Mouse (Mus musculus): ENCODE results near the gene Apol8. TPM values are rescaled to one million over a fixed set of nuclear protein-coding genes. Genes with fewer than 3 reads are reported as not detected.

Gene Apol8
- polyA plus RNA-seq, 1 experiment from 2014 or later, result 0.26 TPM

GRCm38 (mm10) chr15:77790656-77791405 is 34.0 kb upstream of the Apol8 start:
- DNase-seq (ENCODE audit: low spot score), result no peak
- TF ChIP-seq CTCF (IDR thresholded peaks at IDR 0.05) (no peak), EP300 (IDR thresholded peaks at IDR 0.05) (no peak)
- no peak overlapping the region for H3K4me2 ChIP-seq (replicated peaks; ENCODE audit: low read depth, low read length)
- no peak overlapping the region for H3K4me3 ChIP-seq (ENCODE audit: low read depth, low read length)
- no peak overlapping the region for H3K9ac ChIP-seq (replicated peaks; ENCODE audit: low read depth)
- 88% methylated on average over 21 of the region's 21 CpGs for WGBS
- H3K9me3 ChIP-seq (ENCODE audit: low read length), result no peaks in the 10 kb centered on the region
- no peaks in the 10 kb centered on the region for H3K27me3 ChIP-seq (replicated peaks; ENCODE audit: insufficient read depth, low read length)
- ATAC-seq, result peak; percentile 53
- H3K4me1 ChIP-seq (ENCODE audit: insufficient read depth, low read depth, low read length), result no peaks in the 10 kb centered on the region
- no peak overlapping the region for H3K27ac ChIP-seq (ENCODE audit: low read length)
- H3K36me3 ChIP-seq (ENCODE audit: insufficient read depth, low read length), result peaks cover 68% of the 10 kb centered on the region

- H3K4me3 ChIP-seq (ENCODE audit: low read depth, low read length), result no peak overlapping the region
- no peaks in the 10 kb centered on the region for H3K27me3 ChIP-seq (replicated peaks; ENCODE audit: insufficient read depth, low read length)
- no peak overlapping the region for H3K9ac ChIP-seq (replicated peaks; ENCODE audit: low read depth)
- ATAC-seq (no peak), DNase-seq (ENCODE audit: low spot score) (no peak)
- WGBS, result 75% methylated on average over 3 of the region's 3 CpGs
- no peaks in the 10 kb centered on the region for H3K9me3 ChIP-seq (ENCODE audit: low read length)
- no peak overlapping the region for H3K27ac ChIP-seq (ENCODE audit: low read length)
- H3K4me1 ChIP-seq (ENCODE audit: insufficient read depth, low read depth, low read length), result no peaks in the 10 kb centered on the region
- H3K4me2 ChIP-seq (replicated peaks; ENCODE audit: low read depth, low read length), result no peak overlapping the region
- H3K36me3 ChIP-seq (ENCODE audit: insufficient read depth, low read length), result peaks cover 70% of the 10 kb centered on the region
- TF ChIP-seq EP300 (IDR thresholded peaks at IDR 0.05), result no peak
- no peak for TF ChIP-seq CTCF (IDR thresholded peaks at IDR 0.05)
Measured at GRCm38 (mm10) chr15:77789186-77789585, 32.4 kb upstream of the Apol8 start.

GRCm38 (mm10) chr15:77788356-77788755 is 31.6 kb upstream of the Apol8 start:
- no peak for ATAC-seq

GRCm38 (mm10) chr15:77785807-77786206 is 29.0 kb upstream of the Apol8 start:
- Histone ChIP-seq H3K4me2 (replicated peaks; ENCODE audit: low read depth, low read length) (no peak overlapping the region), H3K9me3 (ENCODE audit: low read length) (no peaks in the 10 kb centered on the region), H3K36me3 (ENCODE audit: insufficient read depth, low read length) (peaks cover 84% of the 10 kb centered on the region), H3K4me3 (ENCODE audit: low read depth, low read length) (no peak overlapping the region), H3K27ac (ENCODE audit: low read length) (no peak overlapping the region), H3K4me1 (ENCODE audit: insufficient read depth, low read depth, low read length) (no peaks in the 10 kb centered on the region), H3K9ac (replicated peaks; ENCODE audit: low read depth) (no peak overlapping the region), H3K27me3 (replicated peaks; ENCODE audit: insufficient read depth, low read length) (no peaks in the 10 kb centered on the region)
- ATAC-seq (no peak), DNase-seq (ENCODE audit: low spot score) (no peak)
- WGBS, result 95% methylated on average over 1 of the region's 1 CpGs
- TF ChIP-seq CTCF (IDR thresholded peaks at IDR 0.05), result no peak
- TF ChIP-seq EP300 (IDR thresholded peaks at IDR 0.05), result no peak

More at GRCm38 (mm10) chr15:77788356-77788755, 31.6 kb upstream of the Apol8 start:
- H3K4me2 ChIP-seq (replicated peaks; ENCODE audit: low read depth, low read length), result no peak overlapping the region
- TF ChIP-seq EP300 (IDR thresholded peaks at IDR 0.05), result no peak
- TF ChIP-seq CTCF (IDR thresholded peaks at IDR 0.05), result no peak
- no peaks in the 10 kb centered on the region for H3K27me3 ChIP-seq (replicated peaks; ENCODE audit: insufficient read depth, low read length)
- H3K4me1 ChIP-seq (ENCODE audit: insufficient read depth, low read depth, low read length), result no peaks in the 10 kb centered on the region
- H3K27ac ChIP-seq (ENCODE audit: low read length), result no peak overlapping the region
- H3K9ac ChIP-seq (replicated peaks; ENCODE audit: low read depth), result no peak overlapping the region
- no peak for DNase-seq (ENCODE audit: low spot score)
- no peaks in the 10 kb centered on the region for H3K9me3 ChIP-seq (ENCODE audit: low read length)
- no peak overlapping the region for H3K4me3 ChIP-seq (ENCODE audit: low read depth, low read length)
- 73% methylated on average over 6 of the region's 6 CpGs for WGBS
- H3K36me3 ChIP-seq (ENCODE audit: insufficient read depth, low read length), result peaks cover 75% of the 10 kb centered on the region

GRCm38 (mm10) chr15:77784039-77784824 is 27.4 kb upstream of the Apol8 start:
- 66% methylated on average over 22 of the region's 22 CpGs for whole genome bisulfite sequencing
- Histone ChIP-seq H3K27me3 (replicated peaks; ENCODE audit: insufficient read depth, low read length) (no peaks in the 10 kb centered on the region), H3K9ac (replicated peaks; ENCODE audit: low read depth) (no peak overlapping the region), H3K27ac (ENCODE audit: low read length) (no peak overlapping the region), H3K36me3 (ENCODE audit: insufficient read depth, low read length) (peaks cover 90% of the 10 kb centered on the region), H3K4me3 (ENCODE audit: low read depth, low read length) (no peak overlapping the region), H3K9me3 (ENCODE audit: low read length) (no peaks in the 10 kb centered on the region), H3K4me1 (ENCODE audit: insufficient read depth, low read depth, low read length) (no peaks in the 10 kb centered on the region), H3K4me2 (replicated peaks; ENCODE audit: low read depth, low read length) (no peak overlapping the region)
- DNase-seq (ENCODE audit: low spot score) (no peak), ATAC-seq (no peak)
- TF ChIP-seq EP300 (IDR thresholded peaks at IDR 0.05) (no peak), CTCF (IDR thresholded peaks at IDR 0.05) (no peak)

GRCm38 (mm10) chr15:77782449-77783014 is 25.7 kb upstream of the Apol8 start:
- ATAC-seq (peak; percentile 14; the same call in 1 of the 2 replicates), DNase-seq (ENCODE audit: low spot score) (peak; percentile 56)
- Histone ChIP-seq H3K27ac (ENCODE audit: low read length) (no peak overlapping the region), H3K4me3 (ENCODE audit: low read depth, low read length) (no peak overlapping the region), H3K9me3 (ENCODE audit: low read length) (no peaks in the 10 kb centered on the region), H3K4me1 (ENCODE audit: insufficient read depth, low read depth, low read length) (no peaks in the 10 kb centered on the region), H3K27me3 (replicated peaks; ENCODE audit: insufficient read depth, low read length) (no peaks in the 10 kb centered on the region), H3K36me3 (ENCODE audit: insufficient read depth, low read length) (peaks cover 98% of the 10 kb centered on the region), H3K9ac (replicated peaks; ENCODE audit: low read depth) (no peak overlapping the region), H3K4me2 (replicated peaks; ENCODE audit: low read depth, low read length) (no peak overlapping the region)
- TF ChIP-seq EP300 (IDR thresholded peaks at IDR 0.05) (no peak), CTCF (IDR thresholded peaks at IDR 0.05) (peak; percentile 72)
- 76% methylated on average over 11 of the region's 11 CpGs for WGBS

Data from lung, postnatal 0 days (tissue).